Mouse (Mus musculus): Measurements from ENCODE around the gene Cacna2d4.
A peak's percentile ranks its signal among the peaks of the same experiment; 100 is the strongest.

The Cacna2d4 gene

DNA sequence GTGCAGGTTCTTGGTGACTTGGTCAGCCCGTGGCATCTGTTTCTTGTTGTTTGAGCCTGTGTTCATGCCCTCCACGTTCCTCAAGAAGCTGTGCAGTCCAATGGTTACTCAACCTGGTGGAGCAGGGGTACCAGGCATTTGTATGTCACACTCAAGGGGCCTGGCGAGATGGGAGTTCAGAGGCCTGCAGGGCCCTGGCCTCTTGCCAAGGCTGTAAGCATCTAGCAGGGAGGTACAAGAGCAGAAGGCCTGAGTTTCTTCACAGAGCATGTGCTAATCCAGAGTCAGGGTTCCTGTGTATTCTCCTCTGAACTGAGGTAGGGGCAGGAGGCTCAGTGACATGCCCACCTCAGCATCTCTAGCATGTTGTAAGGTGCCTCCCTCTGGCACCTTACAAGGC, 76.8 kb downstream of the Cacna2d4 start:
- peak; percentile 53 to 54 for DNase-seq

- DNase-seq: peak; percentile 42
Measured at GRCm38 (mm10) chr6:119313588-119314375, 77.5 kb downstream of the Cacna2d4 start.

DNA sequence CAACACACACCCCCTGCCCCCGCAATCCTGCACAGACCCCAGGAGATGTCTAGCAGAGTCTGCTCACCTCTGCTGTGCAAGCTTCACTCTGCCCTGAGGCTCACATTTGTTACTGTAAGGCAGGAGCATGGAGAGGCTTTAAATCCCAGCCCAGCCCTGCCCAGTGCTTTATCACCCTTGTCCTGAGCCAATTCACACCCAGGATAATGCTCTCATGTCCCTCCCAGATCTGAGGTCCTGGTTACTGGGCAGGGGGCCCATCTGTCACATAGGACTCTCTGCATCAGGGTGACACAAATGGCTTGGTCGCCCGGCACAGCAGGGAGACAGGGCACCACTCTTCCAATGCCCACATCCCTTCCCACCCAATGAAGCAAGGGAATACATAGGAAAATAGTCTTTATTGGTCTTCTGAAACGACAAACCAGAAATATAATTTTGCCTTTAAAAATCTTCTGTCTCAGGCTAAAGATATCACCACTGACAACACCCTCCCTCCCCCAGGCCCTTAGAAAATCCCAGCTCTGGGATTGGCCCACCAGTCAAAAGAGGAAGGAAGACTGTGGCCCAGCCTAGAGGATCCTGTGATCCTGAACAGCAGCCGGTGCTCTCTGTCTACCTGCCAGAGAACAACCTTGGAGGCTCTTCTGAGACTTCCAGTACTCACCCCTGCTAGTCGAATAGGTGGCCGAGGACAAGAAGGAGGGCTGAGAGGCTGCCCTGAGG, 78.6 kb downstream of the Cacna2d4 start:
- DNase-seq: peak; percentile 61 to 64

DNA sequence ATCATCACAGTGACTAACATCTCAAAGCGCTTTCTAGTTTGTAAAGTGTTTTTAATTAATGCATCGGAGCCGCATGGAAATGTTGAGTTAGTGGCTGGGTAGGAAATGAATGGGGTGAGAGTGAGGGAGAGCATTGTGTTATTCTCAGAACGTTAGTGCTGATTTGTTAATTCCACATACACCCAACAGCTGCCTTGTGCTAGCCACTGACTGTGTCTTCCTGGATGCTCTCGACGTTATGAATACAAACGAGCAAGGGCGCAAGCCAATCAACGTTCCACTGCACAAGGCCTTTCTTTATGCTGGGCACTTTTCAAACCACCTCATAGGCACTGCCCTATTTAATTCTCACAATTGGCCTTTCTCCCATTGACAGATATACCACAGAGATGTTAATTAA, 82.4 kb downstream of the Cacna2d4 start:
- no peak for DNase-seq

- peak in 1 of 2 experiments; percentile 70 for DNase-seq
Measured at GRCm38 (mm10) chr6:119319358-119319757, 83.0 kb downstream of the Cacna2d4 start.

DNA sequence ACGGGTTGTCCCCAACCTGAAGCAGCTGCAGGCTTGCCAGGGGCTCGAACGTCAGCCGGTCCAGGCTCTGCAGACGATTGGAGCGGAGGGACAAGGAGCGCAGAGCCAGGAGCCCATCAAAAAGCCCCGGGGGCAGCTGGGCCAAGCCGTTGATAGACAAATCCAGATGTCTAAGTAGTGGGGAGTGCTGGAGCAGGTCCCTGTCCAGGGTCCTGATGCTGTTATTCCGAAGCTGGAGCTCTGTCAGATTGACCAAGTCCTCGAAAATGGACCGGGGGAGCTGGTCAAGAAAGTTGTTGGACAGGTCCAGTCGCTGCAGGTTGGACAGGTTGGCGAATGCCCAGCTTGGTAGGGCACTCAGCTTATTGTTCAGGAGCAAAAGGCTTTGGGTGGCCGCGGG, 84.2 kb downstream of the Cacna2d4 start:
- no peak for DNase-seq

DNA sequence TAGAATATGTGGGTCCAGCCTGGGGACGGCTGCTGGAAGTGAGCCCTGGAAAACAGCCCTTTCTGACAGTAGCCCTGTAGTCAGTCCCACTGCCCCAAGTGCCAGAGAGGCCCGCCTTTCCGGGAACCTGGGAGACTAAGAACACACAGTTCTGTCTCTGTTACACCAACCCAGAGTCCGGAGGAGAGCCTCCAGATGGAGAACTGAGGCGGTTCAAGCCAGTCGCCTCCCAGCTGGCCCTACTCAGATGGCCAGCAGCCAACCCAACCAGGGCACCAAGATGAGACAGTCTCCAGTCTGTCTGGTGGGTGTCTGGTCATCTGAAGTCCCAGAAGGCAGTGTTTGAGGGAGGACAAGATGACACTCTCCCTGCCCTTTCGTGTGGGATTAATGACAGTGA, 85.4 kb downstream of the Cacna2d4 start:
- peak; percentile 51 to 74 for DNase-seq

DNA sequence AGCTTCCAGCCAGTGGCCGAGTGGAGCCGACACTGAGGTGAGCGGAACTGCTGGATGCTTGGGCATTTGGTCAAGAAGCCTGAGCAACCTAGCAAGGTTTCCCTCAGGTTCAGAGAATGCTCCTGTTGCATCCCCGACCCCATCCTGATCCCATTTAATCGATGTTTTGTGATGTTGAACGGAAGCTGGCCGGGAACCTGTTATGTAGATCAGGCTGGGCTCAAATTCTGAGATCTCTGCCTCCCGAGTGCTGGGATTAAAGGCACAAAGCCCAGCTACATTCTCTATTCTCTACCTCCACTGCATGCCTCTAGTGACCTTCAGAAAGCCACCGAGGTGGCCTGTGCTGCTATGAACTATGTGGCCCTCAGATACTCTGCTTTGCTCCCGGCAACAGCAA, 88.5 kb downstream of the Cacna2d4 start:
- DNase-seq: no peak

- DNase-seq: peak in 1 of 2 experiments; percentile 57
Measured at GRCm38 (mm10) chr6:119325978-119326377, 89.7 kb downstream of the Cacna2d4 start.

- DNase-seq: no peak
Measured at GRCm38 (mm10) chr6:119326541-119326940, 90.2 kb downstream of the Cacna2d4 start.

GRCm38 (mm10) chr6:119328521-119329115, 92.3 kb downstream of the Cacna2d4 start:
- DNase-seq: peak; percentile 55 to 76

DNA sequence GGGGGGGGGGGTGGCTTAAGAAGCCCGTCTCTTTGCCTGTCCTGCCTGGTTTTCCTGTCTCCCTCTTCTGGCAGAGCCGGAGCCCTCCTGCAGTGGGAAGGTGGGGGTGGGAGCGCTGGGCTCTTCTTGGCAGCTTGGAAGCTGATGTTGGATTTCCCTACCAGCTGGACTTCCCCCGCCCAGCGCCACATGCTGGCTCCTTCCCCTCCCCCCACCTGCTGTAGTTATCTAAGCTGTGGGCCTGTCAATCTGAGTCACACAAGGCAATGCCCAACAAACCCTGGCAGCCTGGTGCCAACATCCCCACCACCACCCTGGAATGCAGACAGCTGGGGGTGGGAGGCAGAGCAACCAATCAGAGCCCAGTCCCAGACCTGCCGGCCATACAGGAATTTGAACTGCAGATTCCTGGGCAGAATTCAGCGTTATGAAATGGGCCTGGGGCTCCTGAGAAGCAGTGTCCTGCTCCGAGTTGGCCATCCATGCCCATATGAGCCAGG, 92.9 kb downstream of the Cacna2d4 start:
- peak; percentile 61 to 84 for DNase-seq

- DNase-seq: peak; percentile 40 to 51
Measured at GRCm38 (mm10) chr6:119329936-119330335, 93.6 kb downstream of the Cacna2d4 start.

- peak; percentile 59 to 72 for DNase-seq
Measured at GRCm38 (mm10) chr6:119330506-119330905, 94.2 kb downstream of the Cacna2d4 start, which contains the start of gene Lrtm2. Gene Lrtm2, minus strand, starts transcription at chr6:119330766.

DNA sequence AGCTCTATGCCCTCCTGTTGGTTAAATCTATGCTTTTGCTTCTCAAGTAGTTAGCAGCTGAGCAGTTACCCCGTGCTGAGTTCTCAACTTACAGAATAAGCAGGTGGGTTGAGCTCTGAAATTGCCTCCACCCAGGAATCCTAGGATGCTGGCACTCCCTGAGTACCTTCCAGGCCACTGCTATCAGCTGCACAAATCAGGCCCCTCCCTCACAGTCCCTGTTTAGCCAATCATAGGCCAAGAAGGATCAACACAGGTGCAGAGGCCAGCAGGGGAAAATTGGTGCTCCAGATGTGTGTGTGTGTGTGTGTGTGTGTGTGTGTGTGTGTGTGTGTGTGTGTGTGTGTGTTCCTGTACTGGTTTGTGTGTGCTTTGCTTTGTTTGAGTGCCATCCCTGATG, 95.8 kb downstream of the Cacna2d4 start:
- DNase-seq: no peak

- no peak for DNase-seq
Measured at GRCm38 (mm10) chr6:119333202-119333601, 96.9 kb downstream of the Cacna2d4 start.

GRCm38 (mm10) chr6:119333831-119334230, 97.5 kb downstream of the Cacna2d4 start:
- no peak for DNase-seq

DNA sequence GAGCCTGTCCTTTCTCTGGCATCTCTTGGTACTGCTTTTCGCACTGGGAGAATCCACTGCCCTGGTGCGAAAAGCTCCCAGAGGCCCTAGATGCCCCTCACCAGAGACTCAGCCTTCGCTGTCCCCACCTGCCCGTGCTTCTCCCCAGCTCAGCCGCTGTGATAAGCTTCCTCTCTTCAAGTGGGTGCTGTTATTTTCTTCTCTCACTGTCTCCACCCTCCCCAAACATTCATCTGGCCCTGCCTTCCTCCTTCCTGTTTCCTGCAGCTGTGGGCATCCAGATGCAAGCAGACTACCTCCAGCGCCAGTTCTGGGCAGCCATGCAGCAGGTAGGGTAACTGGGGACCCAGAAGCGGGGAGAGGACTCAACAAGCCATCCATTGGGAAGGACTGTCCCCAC, 99.8 kb downstream of the Cacna2d4 start:
- no peak for DNase-seq

GRCm38 (mm10) chr6:119337287-119337686, 101.0 kb downstream of the Cacna2d4 start:
- DNase-seq: no peak

DNA sequence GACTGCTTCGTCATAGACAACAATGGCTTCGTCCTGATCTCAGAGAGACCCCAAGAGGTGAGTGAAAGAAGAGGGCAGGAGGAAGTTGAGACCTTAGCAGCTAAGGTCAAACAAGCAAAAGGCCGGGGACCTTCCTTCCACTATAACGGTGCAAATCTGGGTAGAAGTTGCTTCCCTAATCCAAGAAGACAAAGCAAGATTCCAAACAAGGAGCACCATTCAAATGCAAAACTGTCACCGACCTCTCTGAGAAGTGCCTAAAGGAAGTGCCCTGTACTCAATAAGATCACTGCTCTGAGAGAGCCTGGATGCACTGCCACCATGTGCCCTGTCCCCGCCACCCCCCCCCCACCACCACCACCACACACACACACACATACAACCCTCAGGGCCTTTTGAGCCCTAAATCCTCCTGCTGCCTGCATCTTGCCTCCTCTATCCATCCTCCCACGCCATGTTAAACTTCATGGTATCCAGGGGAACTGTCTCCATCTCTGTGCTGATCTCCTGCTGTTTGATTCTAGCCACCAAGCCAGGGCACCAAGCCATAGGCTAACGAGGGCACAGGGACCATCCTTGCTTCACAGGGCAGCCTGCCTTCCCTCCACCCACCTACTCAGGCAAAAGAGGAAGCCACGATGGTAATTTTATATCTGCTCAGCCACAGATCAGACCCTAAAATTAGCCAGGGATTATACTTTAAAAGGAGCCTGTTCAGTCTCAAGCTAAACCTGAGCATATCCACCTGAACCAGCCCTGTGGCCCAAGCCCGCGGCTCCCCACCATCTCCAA, 102.0 kb downstream of the Cacna2d4 start:
- no peak for DNase-seq

- DNase-seq: peak; percentile 47 to 61
Measured at GRCm38 (mm10) chr6:119341409-119341808, 105.1 kb downstream of the Cacna2d4 start.

GRCm38 (mm10) chr6:119346257-119346656, 109.9 kb downstream of the Cacna2d4 start:
- peak; percentile 71 to 73 for DNase-seq

DNA sequence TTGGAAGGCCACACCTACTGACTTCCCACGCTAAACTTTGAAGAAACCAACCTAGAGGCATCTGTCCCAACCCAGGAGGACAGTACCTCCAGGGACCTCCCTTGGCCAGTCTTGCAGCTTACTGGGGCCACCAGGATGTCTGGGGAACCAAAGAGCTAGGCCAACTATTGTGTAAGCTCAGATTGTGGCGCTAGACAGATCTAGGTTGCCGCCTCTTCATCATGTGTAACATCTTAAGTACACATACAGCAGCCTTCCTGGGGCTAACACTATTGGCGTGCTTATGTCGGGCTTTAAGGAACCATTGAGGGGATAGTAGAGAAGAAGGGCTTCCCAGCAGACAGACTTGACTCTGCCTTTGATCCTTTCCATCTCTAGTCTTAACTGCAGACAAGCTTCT, 111.5 kb downstream of the Cacna2d4 start:
- no peak for DNase-seq

All from cerebellum, postnatal 14 days (tissue).